Mouse (Mus musculus) midbrain, embryonic 13.5 days (tissue): ENCODE data around the gene Lig4. TPM values are rescaled to one million over a fixed set of nuclear protein-coding genes. Genes with fewer than 3 reads are reported as not detected.
A peak's percentile ranks its signal among the peaks of the same experiment; 100 is the strongest.

Experiments used
- ATAC-seq: fragments of 200-750 bp; cut with Nextera tagmentation; 2 replicates; pipeline ENCODE4 v1.8.0; 2017; ENCODE audit warnings: mild to moderate bottlenecking, moderate TSS enrichment, moderate library complexity
- H3K27ac ChIP-seq: fragments of 300-500 bp; sonication (generic); 2 replicates; pipeline ENCODE4 v1.5.1; 2015; ENCODE audit warnings: inconsistent platforms, mild to moderate bottlenecking, moderate library complexity
- H3K27me3 ChIP-seq: fragments of 300-500 bp; sonication (generic); 2 replicates; pipeline ENCODE4 v1.6.1; 2015; ENCODE audit warnings: mild to moderate bottlenecking, inconsistent platforms
- H3K36me3 ChIP-seq: fragments of 300-500 bp; sonication (generic); 2 replicates; pipeline ENCODE4 v1.6.1; 2015; ENCODE audit warnings: mild to moderate bottlenecking, inconsistent platforms
- H3K4me1 ChIP-seq: fragments of 300-500 bp; sonication (generic); replicated peaks from 2 replicates; pipeline ENCODE4 v1.6.1; 2015; ENCODE audit warnings: inconsistent platforms
- H3K4me2 ChIP-seq: fragments of 300-500 bp; sonication (generic); replicated peaks from 2 replicates; pipeline ENCODE4 v1.6.1; 2015; ENCODE audit warnings: moderate library complexity, mild to moderate bottlenecking, inconsistent platforms
- H3K4me3 ChIP-seq: fragments of 300-500 bp; sonication (generic); replicated peaks from 2 replicates; pipeline ENCODE4 v1.5.1; 2015; ENCODE audit warnings: mild to moderate bottlenecking, inconsistent platforms
- H3K9ac ChIP-seq: fragments of 300-500 bp; sonication (generic); replicated peaks from 2 replicates; pipeline ENCODE4 v1.6.1; 2015; ENCODE audit warnings: mild to moderate bottlenecking, inconsistent platforms
- H3K9me3 ChIP-seq: fragments of 300-500 bp; sonication (generic); 2 replicates; pipeline ENCODE4 v1.6.1; 2016; ENCODE audit warnings: mild to moderate bottlenecking, inconsistent platforms
- WGBS: fragments of 180-500 bp; shearing (Covaris S2); methylation state at CpG from one replicate; pipeline ENCODE4 v1.1.7; 2015; 5-methylcytosine and 5-hydroxymethylcytosine counted together
- polyA plus RNA-seq: library from polyadenylated mRNA; unstranded; fragments of >200 nt; fragmentation: Nextera tagmentation; extraction: Ambion mirVana; gene quantifications from 2 replicates; pipeline ENCODE4 v1.2.1, GENCODE M21; 2015

Gene Lig4
- polyA plus RNA-seq, 1 experiment from 2014 or later, result 11.4 TPM

DNA sequence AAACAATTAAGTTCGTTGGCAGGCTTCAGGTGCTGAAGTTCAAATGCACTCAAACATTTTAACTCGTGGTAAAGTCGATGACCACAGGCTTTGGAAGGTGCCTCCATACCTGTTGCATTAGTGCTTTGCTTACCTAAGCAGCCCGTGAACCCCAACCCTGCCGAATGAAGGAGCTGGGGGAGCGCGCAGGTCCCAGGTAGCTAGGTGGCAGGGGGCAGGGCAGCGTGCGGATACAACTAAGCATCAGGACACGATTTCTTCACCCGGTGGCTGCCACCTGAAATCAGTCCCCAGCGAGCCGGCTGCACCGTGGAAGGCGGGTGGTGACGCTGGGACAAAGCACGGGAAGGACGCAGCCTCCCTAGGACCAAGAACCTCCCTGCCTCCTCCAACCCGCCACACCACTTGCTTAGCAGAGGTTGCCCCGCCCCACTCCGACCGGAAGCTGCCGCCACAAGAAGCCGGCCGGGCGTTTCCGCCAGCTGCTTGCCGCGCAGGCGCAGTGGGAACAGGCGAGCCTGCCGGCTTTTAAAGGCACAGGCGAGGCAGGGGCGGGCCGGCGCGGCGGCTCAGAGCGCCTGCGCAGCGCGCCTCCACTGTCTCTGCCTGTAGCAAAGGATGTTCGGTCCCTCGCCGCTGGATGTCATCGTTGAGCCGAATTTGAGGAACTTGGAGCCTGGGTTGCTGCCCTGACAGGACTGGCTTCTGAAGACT is 1.4 kb downstream of the Lig4 start:
- H3K4me2 ChIP-seq, result peak overlapping the region; percentile 63
- no peaks in the 10 kb centered on the region for H3K27me3 ChIP-seq
- peak; percentile 97 for ATAC-seq
- peak overlapping the region; percentile 77 for H3K9ac ChIP-seq
- peaks cover 26% of the 10 kb centered on the region for H3K36me3 ChIP-seq
- under 1% methylated on average over 47 of the region's 47 CpGs for WGBS
- H3K4me3 ChIP-seq, result peak overlapping the region; percentile 66
- H3K27ac ChIP-seq, result peak overlapping the region; percentile 33
- H3K9me3 ChIP-seq, result no peaks in the 10 kb centered on the region
- peaks cover 39% of the 10 kb centered on the region for H3K4me1 ChIP-seq

DNA sequence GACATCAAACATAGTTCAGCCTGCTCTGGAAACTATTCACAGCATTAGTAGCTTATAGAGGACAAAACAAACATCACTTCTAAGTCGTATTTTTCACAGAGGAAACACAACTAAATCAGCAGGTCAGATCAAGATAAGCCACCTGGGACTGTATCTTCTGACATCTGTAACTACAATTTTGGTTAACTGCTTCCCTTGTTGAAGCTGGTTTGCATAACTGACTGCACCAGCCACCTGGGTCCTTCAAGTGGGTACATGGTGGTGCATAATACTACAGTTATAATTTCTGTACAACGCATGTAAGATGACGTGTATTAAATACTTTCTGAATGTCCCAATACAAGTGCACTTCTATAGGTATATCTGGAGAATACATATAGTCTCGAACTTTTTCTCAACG is 2.2 kb downstream of the Lig4 start:
- peak overlapping the region; percentile 77 for H3K9ac ChIP-seq
- 55% methylated on average over 5 of the region's 5 CpGs for WGBS
- peak overlapping the region; percentile 66 for H3K4me3 ChIP-seq
- H3K27ac ChIP-seq, result no peak overlapping the region
- no peaks in the 10 kb centered on the region for H3K27me3 ChIP-seq
- peak overlapping the region; percentile 63 for H3K4me2 ChIP-seq
- no peak for ATAC-seq
- peaks cover 29% of the 10 kb centered on the region for H3K36me3 ChIP-seq
- no peaks in the 10 kb centered on the region for H3K9me3 ChIP-seq
- H3K4me1 ChIP-seq, result peaks cover 38% of the 10 kb centered on the region

GRCm38 (mm10) chr8:9971866-9972265 is 5.6 kb downstream of the Lig4 start:
- Histone ChIP-seq H3K4me3 (no peak overlapping the region), H3K36me3 (peaks cover 40% of the 10 kb centered on the region), H3K4me2 (no peak overlapping the region), H3K9ac (no peak overlapping the region), H3K27ac (no peak overlapping the region), H3K9me3 (no peaks in the 10 kb centered on the region), H3K4me1 (peaks cover 12% of the 10 kb centered on the region), H3K27me3 (no peaks in the 10 kb centered on the region)
- WGBS, result 98% methylated on average over 9 of the region's 9 CpGs
- ATAC-seq, result no peak

GRCm38 (mm10) chr8:9959919-9960318 is 17.6 kb downstream of the Lig4 start:
- no peak for ATAC-seq
- Histone ChIP-seq H3K27me3 (no peaks in the 10 kb centered on the region), H3K9ac (no peak overlapping the region), H3K4me2 (no peak overlapping the region), H3K9me3 (no peaks in the 10 kb centered on the region), H3K36me3 (no peaks in the 10 kb centered on the region), H3K27ac (no peak overlapping the region), H3K4me3 (no peak overlapping the region), H3K4me1 (no peaks in the 10 kb centered on the region)
- 87% methylated on average over 2 of the region's 2 CpGs for WGBS

DNA sequence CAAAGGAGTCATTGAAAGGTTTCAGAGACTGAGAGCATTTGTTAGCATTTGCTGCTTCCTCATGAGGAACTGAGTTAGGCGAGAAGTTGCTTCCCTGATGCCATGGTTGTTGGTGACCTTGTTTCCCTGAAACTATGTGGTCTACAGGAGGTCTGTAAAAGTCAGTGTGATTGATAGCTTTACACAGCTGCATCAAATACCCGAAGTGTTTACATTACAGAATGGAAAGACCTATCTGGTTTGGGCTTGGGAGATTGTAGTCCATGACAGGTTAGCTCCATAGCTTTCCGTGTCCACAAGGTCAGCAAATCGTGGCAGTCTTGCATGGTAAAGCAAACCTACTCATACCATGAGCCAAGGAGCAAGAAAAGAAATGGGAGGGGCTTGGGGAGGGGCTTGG is 19.1 kb downstream of the Lig4 start:
- H3K9ac ChIP-seq, result no peak overlapping the region
- no peaks in the 10 kb centered on the region for H3K36me3 ChIP-seq
- H3K4me1 ChIP-seq, result no peaks in the 10 kb centered on the region
- H3K4me2 ChIP-seq, result no peak overlapping the region
- no peaks in the 10 kb centered on the region for H3K9me3 ChIP-seq
- no peak overlapping the region for H3K27ac ChIP-seq
- WGBS, result 84% methylated on average over 4 of the region's 4 CpGs
- H3K4me3 ChIP-seq, result no peak overlapping the region
- no peaks in the 10 kb centered on the region for H3K27me3 ChIP-seq
- no peak for ATAC-seq

DNA sequence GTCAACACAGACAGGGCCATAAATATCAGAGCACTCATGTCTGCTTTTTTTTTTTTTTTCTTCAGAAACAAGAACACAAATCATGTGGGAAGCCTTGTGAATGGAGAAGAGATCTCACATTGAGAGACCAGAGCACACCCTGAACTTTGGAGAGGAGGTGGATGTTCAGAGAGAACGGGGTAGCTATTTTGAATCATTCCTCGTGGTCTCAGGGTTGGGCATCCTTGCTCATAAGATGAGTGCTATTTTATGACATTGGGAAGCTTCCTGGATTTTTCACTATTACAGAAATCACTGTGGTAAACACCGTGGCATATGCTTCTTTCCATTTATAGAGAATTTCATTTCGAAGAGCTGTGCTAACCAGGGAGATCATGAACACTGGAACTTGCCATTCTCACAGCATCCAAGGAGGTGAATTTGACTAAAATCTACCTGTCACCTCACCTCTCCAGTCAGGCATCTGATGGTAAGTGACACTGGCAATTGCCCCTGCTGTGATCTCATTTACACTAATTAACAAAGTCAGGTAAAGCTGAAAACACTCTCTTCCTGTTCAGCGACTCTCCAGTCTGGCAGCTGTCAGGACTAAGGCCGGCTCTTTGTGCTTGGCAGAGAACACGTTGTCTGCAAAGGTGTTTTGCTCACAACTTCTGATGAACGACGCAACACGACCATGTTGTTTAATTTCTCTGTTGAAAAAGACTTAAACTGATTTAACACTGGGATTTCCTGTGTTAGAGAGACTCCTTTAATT is 28.2 kb downstream of the Lig4 start:
- no peak overlapping the region for H3K4me3 ChIP-seq
- no peaks in the 10 kb centered on the region for H3K4me1 ChIP-seq
- H3K27ac ChIP-seq, result no peak overlapping the region
- no peak overlapping the region for H3K9ac ChIP-seq
- no peaks in the 10 kb centered on the region for H3K36me3 ChIP-seq
- no peaks in the 10 kb centered on the region for H3K9me3 ChIP-seq
- H3K27me3 ChIP-seq, result no peaks in the 10 kb centered on the region
- 73% methylated on average over 10 of the region's 10 CpGs for WGBS
- no peak for ATAC-seq
- no peak overlapping the region for H3K4me2 ChIP-seq

- 71% methylated on average over 7 of the region's 7 CpGs for WGBS
- Histone ChIP-seq H3K9me3 (no peaks in the 10 kb centered on the region), H3K4me2 (no peak overlapping the region), H3K4me1 (no peaks in the 10 kb centered on the region), H3K9ac (no peak overlapping the region), H3K36me3 (no peaks in the 10 kb centered on the region), H3K27me3 (no peaks in the 10 kb centered on the region), H3K4me3 (no peak overlapping the region), H3K27ac (no peak overlapping the region)
- peak; percentile 75 for ATAC-seq
Observed at GRCm38 (mm10) chr8:9935574-9935973, 41.9 kb downstream of the Lig4 start.

DNA sequence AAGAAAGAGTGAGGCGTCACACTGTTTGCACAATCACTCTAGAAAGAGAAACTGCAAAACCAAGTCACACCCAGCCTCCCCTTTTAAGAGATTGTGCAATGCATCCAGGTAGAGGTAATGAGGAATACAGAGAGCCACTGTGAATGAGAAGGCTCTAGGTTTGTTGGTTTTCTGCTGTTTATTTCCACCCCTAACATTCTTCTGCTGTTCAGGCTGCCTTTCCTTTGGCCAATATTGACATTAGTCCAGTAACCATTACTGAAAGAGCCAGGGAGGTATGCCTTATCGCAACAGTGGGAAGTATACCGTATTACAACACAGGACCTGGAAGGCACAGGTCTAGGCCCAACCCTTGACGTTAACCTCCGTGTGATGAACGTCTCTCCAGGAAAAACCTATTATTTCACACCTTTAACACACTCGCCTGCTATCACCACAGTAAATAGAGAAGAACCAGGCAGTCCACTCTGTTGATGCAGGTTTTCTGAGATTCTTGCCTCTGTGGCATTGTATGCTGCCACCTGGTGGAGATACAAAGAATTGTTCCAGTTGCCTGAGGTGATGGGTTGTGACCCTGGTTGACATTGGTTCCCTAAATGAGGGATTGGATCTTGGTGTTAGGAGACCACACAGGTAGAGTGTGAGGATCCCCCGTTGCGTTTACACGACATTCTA is 42.5 kb downstream of the Lig4 start:
- no peaks in the 10 kb centered on the region for H3K4me1 ChIP-seq
- no peak overlapping the region for H3K27ac ChIP-seq
- no peaks in the 10 kb centered on the region for H3K9me3 ChIP-seq
- 36% methylated on average over 10 of the region's 10 CpGs for WGBS
- H3K27me3 ChIP-seq, result no peaks in the 10 kb centered on the region
- no peaks in the 10 kb centered on the region for H3K36me3 ChIP-seq
- ATAC-seq, result peak; percentile 65
- H3K9ac ChIP-seq, result no peak overlapping the region
- H3K4me3 ChIP-seq, result no peak overlapping the region
- no peak overlapping the region for H3K4me2 ChIP-seq

- Histone ChIP-seq H3K9ac (no peak overlapping the region), H3K27ac (no peak overlapping the region), H3K36me3 (no peaks in the 10 kb centered on the region), H3K4me2 (no peak overlapping the region), H3K27me3 (no peaks in the 10 kb centered on the region), H3K4me1 (no peaks in the 10 kb centered on the region), H3K4me3 (no peak overlapping the region), H3K9me3 (no peaks in the 10 kb centered on the region)
- no peak for ATAC-seq
Observed at GRCm38 (mm10) chr8:9932711-9933110, 44.8 kb downstream of the Lig4 start.

DNA sequence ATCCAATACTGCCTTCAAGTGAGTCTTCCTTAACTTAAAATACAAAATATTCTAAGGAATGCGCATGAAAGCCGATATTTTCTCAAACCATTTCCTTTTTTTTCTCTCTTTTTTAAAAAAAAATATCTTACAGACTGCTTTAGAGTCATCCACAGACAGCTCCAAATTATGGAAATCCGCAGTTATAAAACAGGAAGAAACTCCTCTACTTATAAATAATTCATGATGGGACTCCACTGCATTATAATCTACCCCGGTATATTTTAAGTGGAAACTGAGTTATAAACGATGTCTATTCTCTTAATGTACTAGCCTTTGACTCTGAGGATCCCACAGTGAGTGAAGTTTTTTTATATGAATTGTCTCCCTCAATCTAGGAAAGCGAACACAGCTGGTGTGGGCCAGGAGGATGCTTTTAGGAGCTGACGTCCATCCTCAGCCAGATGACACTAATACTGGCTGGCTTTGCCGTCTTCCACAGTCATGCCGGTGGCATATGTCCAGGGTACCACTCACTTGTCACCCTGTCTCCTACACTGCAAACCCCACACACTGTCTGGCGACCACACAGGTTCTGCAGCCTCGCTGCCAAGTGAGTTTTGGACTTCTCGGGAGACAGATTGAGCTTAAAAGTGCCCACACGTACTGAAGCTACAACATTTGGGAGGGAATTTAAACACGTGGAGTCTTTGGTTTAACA is 47.6 kb downstream of the Lig4 start:
- Histone ChIP-seq H3K4me3 (no peak overlapping the region), H3K36me3 (no peaks in the 10 kb centered on the region), H3K4me1 (no peaks in the 10 kb centered on the region), H3K9me3 (no peaks in the 10 kb centered on the region), H3K27me3 (no peaks in the 10 kb centered on the region), H3K4me2 (no peak overlapping the region), H3K27ac (no peak overlapping the region), H3K9ac (no peak overlapping the region)
- ATAC-seq, result peak; percentile 62
- WGBS, result 78% methylated on average over 14 of the region's 14 CpGs
